Mouse (Mus musculus) heart, postnatal 14 days (tissue): ENCODE data around the gene Fosl1. TPM values are rescaled to one million over a fixed set of nuclear protein-coding genes. Genes with fewer than 3 reads are reported as not detected.
A peak's percentile ranks its signal among the peaks of the same experiment; 100 is the strongest.
"Not testable (repeated sequence)": the region's sequence is repeated elsewhere in the genome, so short reads cannot be mapped to it uniquely, and the experiment has no call there.

ENCODE experiments used
- DNase-seq, 2 experiments: peaks; one replicate each; pipeline ENCODE4 v3.0.0; 2021 to 2022
- intact Hi-C: fragments of 180-260 bp; cut with DNase I; formaldehyde crosslinking; loops from one replicate; pipeline ENCODE4 v1.15.1; 2025
- long read RNA-seq, 2 experiments: library from polyadenylated mRNA; stranded (forward); transcript quantifications; one replicate each; pipeline ENCODE4 v2.0.0; 2021
- total RNA-seq, 2 experiments: library from RNA; stranded (reverse); gene quantifications; 2 replicates each; pipeline ENCODE4 v1.2.3; 2021

The Fosl1 gene
- total RNA-seq, result not detected
- long read RNA-seq, experiment 1, result 0 reads
- long read RNA-seq, experiment 2, result 0 reads

DNA sequence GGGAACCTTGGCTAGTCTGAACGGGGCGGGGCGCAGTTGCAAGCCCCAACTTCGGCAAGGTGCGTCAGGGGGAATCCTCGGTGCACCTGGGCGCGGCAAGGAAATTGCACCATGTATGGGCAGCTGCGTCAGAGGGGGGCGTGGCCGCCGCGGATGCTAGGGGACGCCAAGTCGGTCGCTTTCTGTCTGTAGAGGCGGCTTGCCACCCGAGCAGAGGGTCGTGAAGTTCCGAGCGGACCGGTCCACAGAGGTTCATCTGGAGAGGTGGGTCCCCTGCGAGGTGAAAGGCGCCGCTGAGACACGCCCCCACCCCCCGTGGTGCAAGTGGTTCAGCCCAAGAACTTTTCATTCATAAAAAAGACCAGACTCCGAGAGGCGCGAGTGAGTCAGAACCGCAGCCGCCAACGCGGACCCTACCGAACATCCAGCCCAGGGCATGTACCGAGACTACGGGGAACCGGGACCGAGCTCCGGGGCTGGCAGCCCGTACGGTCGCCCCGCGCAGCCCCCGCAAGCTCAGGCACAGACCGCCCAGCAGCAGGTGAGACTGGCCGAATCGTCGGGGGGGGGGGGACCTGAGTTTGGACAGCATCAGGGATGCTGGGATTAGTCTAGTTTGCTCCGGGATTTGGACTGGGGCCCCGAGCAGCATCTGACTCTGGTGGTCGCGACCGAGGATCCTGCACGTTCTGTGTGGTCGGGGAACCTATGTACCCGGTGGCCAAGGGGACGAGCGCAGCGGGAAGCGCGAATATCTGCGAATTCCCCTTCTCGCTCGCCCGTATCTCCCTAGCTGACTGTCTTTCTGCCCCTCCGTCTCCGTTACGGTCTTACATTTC lies at the start of gene Fosl1:
TSS of gene Fosl1 (plus strand) at position 33 of the 839 bp plus-strand sequence.
- intact Hi-C loops, result no loop called here
- peak; percentile 62 to 77 for DNase-seq

- intact Hi-C loops, DNase-seq: not testable (repeated sequence)
Measured at GRCm38 (mm10) chr19:5401073-5401472, 46.3 kb upstream of the Fosl1 start.

DNA sequence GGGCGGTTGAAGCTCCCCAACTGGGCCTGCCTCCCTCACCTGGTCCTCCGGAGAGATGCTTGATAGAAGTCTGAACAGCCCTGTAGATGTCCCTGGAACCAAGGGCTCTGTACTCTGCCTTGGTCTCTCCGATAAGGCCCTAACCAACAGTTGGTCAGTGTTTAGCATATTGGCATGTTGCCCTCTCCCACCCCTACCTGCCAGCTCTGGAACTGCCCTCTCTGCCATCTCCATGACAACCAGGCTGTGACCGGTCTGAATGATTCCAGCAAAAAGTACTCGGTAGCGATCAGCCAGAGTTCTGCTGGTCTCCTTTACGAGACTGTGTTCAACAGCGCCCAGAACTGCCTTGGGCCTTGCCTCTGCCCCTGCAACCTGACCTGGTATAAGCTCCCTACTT lies 45.1 kb upstream of the Fosl1 start, which contains the start of gene Tsga10ip:
TSS of gene Tsga10ip (minus strand) at position 234 of the 400 bp plus-strand sequence.
- DNase-seq, result no peak
- intact Hi-C loops, result no loop called here

DNA sequence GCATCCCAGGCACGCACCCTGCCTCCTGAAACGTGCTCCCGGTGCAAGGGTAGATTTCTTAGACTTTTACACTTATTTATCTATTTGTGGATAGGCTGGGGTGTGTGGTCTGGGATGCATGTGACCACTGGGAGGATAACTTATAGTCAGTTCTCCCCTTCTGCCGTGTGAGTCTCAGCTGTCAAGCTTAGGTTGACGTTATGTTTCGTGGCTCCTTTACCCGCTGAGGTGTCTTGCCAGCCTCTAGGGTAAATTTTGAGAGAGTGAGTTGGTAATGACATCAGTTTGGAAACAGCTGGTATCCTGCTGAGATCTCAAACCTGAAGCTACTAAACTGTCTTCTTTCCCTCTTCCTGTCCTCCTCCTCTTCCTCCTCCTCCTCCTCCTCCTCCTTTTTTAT lies 41.4 kb upstream of the Fosl1 start:
- no peak for DNase-seq
- intact Hi-C loops, result no loop called here

DNA sequence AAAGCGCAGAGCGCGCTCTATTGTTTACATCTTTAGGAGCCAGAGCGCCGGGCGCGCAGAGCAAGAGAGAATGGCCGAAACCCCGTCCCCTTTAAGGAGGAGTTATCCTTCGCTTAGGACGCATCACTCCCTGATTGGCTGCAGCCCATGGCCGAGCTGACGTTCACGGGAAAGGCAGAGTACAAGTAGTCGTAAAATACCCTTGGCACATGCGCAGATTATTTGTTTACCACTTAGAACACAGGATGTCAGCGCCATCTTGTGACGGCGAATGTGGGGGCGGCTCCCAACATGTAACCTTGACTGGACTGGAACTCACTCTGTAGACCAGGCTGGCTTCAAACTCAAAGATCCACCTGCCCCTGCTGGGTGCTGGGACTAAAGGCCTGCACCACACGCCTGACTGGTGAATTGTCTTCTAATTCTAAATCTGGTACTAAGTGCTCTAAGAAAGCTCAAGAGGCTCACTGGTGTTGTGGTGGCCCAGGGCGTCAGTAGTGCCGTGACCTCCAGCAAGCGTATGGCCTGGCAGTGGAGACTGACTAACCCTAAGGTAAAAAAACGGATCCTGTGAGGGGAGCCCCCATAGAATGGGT lies 40.7 kb upstream of the Fosl1 start:
- peak; percentile 38 to 43 for DNase-seq
- intact Hi-C loops, result not testable (repeated sequence)

GRCm38 (mm10) chr19:5407133-5407532 lies 40.2 kb upstream of the Fosl1 start:
- intact Hi-C loops, result no loop called here
- DNase-seq, result peak; percentile 53 to 70

GRCm38 (mm10) chr19:5408057-5409001 lies 39.0 kb upstream of the Fosl1 start:
- peak in 1 of 2 experiments; percentile 35 for DNase-seq
- intact Hi-C loops, result no loop called here

DNA sequence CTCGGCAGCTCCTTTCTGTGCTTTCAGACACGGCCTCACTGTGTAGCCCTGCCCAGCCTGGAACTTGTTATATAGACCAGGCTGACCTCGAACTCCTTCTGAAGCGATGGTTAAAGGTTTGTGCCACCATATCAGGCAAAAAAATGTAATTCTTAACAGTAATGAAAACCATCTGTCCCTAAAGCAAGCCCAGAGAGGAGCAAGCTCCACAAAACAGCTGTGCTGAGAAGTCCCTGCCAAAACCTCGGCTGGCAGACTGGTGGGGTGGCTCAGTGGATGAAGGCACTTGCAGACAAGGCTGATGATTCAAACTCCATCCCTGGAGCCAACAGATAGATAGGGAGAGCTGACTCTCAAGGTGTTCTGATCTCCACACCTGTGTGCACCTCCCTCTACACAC lies 38.3 kb upstream of the Fosl1 start:
- peak; percentile 62 to 76 for DNase-seq
- intact Hi-C loops, result no loop called here

GRCm38 (mm10) chr19:5410641-5411040 lies 36.7 kb upstream of the Fosl1 start:
- no peak for DNase-seq
- intact Hi-C loops, result no loop called here

GRCm38 (mm10) chr19:5411961-5412360 lies 35.4 kb upstream of the Fosl1 start:
- intact Hi-C loops, result no loop called here

DNA sequence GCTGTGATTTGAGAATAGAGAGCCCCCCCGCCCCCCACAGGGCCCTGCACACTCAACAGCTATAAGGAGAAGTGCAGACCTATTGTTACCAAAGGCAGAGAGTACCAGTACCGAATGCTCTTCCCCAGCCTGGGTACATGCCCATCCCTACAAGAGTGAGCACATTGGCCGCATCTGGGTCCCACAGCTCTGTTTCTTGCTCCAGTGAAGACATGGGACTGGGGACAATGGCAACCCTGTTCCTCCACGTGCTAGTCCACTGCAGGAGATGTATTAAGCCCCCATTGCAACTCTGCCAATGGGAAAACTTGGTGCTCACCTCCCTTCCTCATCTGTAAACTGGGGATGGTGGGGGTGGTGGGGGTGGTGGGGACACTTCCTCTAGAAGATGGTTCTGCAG lies 33.5 kb upstream of the Fosl1 start:
- DNase-seq, result no peak
- intact Hi-C loops, result no loop called here

More at GRCm38 (mm10) chr19:5411961-5412360, 35.4 kb upstream of the Fosl1 start:
- DNase-seq, result no peak

GRCm38 (mm10) chr19:5414534-5414957 lies 32.8 kb upstream of the Fosl1 start:
- intact Hi-C loops, result no loop called here
- peak; percentile 39 to 55 for DNase-seq

- no peak for DNase-seq
- intact Hi-C loops, result no loop called here
Measured at GRCm38 (mm10) chr19:5418750-5419466, 28.4 kb upstream of the Fosl1 start.

DNA sequence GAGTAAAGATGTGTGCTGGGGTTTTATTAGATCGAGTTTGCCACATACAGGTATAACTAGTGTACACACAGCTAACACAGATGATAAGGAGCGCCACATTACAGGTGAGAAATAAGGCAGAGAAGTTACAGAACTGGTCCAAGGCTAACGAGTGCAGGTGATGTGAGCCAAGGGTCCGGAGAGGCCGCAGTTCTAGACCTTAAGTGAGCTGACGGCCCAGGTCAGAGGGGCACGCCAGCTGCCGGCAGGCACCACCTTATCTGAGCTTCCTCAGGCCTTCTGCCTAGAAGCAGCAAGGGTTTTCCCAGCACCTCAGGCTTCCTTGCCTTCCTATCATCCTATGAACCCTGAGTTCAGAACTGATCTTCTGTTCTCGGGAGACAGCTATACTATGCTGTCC lies 27.7 kb upstream of the Fosl1 start:
- intact Hi-C loops, result no loop called here

DNA sequence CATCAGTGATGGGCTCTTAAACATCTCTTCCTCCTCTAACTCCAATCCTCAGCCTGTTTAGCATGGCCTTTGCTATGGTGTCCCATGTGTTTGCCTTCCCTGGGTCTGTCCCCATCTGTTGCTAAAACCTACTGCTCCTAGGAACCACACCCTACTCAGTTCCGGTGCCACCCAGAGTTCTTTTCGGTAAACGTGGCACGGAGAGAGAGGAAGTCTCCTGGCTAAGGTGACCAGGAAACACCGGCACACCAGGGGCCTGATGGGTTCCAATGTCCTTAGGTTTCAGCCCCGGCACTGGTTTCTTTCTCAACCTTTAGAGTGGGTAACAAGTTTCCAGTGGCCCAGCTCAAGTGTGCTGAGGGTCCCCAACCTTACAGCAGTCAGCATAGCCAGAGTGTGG lies 26.8 kb upstream of the Fosl1 start:
- intact Hi-C loops, result no loop called here
- no peak for DNase-seq

More for the DNA sequence above, 27.7 kb upstream of the Fosl1 start:
- no peak for DNase-seq

DNA sequence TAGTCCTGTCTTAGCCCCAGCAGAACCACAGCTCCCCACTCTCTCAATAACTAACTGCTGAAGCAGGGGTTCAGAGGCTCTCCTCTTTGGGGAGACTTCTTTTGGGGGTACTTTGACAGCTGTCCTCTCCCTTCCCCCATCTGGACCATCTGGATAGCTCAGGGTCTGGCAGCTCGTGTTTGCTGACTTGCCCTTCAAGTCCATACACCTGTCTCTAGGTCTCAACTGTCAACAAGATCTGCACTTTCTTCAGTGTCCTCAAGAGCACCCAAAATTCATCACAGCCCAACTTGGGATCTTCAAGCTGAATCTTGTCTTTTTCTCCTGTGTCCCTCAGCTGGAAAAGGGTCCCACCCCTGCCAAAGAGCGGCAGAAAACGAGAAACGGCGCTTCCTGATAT lies 25.6 kb upstream of the Fosl1 start:
- intact Hi-C loops, result no loop called here
- DNase-seq, result no peak

GRCm38 (mm10) chr19:5422267-5422666 lies 25.1 kb upstream of the Fosl1 start:
- no peak for DNase-seq
- intact Hi-C loops, result no loop called here

DNA sequence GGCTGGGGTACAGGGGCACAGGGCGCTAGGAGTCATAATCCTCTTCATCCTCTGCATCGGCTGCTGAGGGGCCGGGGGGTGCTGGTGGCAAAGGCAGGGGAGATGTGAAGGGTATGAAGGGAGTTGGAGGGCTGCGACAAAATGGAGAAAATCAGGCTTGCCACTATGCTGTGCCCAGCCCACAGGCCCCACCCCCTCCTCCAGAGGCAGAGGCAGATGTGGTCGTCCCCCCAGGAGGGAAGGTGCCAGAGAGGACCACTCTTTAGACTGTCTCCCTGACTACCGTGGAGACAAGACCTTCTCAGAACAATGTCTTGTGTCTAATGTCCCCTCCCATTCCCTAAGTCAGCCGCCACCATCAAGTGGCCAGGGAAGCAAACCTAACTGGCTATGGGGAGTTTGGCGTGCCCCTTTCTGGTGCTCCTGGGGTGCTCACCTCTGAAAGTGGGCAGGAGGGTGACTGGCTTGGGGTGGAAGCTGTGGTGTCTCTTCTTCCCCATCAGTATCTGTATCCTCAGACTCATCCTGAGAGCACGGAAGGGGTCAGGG lies 24.4 kb upstream of the Fosl1 start:
- DNase-seq, result no peak
- intact Hi-C loops, result no loop called here

GRCm38 (mm10) chr19:5423561-5423960 lies 23.8 kb upstream of the Fosl1 start:
- intact Hi-C loops, result no loop called here
- no peak for DNase-seq
